Mouse (Mus musculus) CH12F3 (cell line): Measurements from ENCODE around the gene Tapbp.

ENCODE experiments used
- in situ Hi-C: fragments of 300-500 bp; cut with MboI; formaldehyde crosslinking; loops from 2 replicates; pipeline ENCODE4 v1.14.3; 2020; ENCODE audit warnings: low sequenced_read_pairs

The Tapbp gene

GRCm38 (mm10) chr17:33962876-33963275, 47.2 kb downstream of the Tapbp start:
- in situ Hi-C loops, result no loop called here

GRCm38 (mm10) chr17:33965082-33965845, 49.6 kb downstream of the Tapbp start:
- in situ Hi-C loops, result loop anchor here (5.0 kb wide), 1 partner anchor 1337 kb away; no protein-coding TSS in a partner anchor

- in situ Hi-C loops, result loop anchor here (5.0 kb wide), 1 partner anchor 1336 kb away; no protein-coding TSS in a partner anchor
Observed at GRCm38 (mm10) chr17:33965846-33966550, 50.3 kb downstream of the Tapbp start.

- in situ Hi-C loops, result loop anchor here (5.0 kb wide), 1 partner anchor 1334 kb away; no protein-coding TSS in a partner anchor
Observed at GRCm38 (mm10) chr17:33968489-33968888, 52.8 kb downstream of the Tapbp start.

GRCm38 (mm10) chr17:33968927-33969326, 53.2 kb downstream of the Tapbp start:
- in situ Hi-C loops, result loop anchor here (5.0 kb wide), 1 partner anchor 1333 kb away; no protein-coding TSS in a partner anchor

- in situ Hi-C loops, result loop anchor here (5.0 kb wide), 1 partner anchor 1333 kb away; no protein-coding TSS in a partner anchor
Observed at GRCm38 (mm10) chr17:33969394-33969793, 53.7 kb downstream of the Tapbp start.

GRCm38 (mm10) chr17:33972691-33973090, 57.0 kb downstream of the Tapbp start:
- in situ Hi-C loops, result loop anchor here (5.0 kb wide), 1 partner anchor 1300 kb away; no protein-coding TSS in a partner anchor

GRCm38 (mm10) chr17:33973572-33973971, 57.9 kb downstream of the Tapbp start:
- in situ Hi-C loops, result loop anchor here (5.0 kb wide), 1 partner anchor 1299 kb away; no protein-coding TSS in a partner anchor

- in situ Hi-C loops, result loop anchor here (25.0 kb wide), 1 partner anchor 1484 kb away; the partner anchor contains the start of gene H2-Q10
Observed at GRCm38 (mm10) chr17:33977861-33978557, 62.3 kb downstream of the Tapbp start.

GRCm38 (mm10) chr17:33978631-33979031, 62.9 kb downstream of the Tapbp start:
- in situ Hi-C loops, result loop anchor here (25.0 kb wide), 1 partner anchor 1484 kb away; the partner anchor contains the start of gene H2-Q10
